Mouse (Mus musculus) CD8-positive naive resting alpha-beta T cell, adult 2 months (primary cell): ENCODE measurements around the gene Lrba.

Experiments
- DNase-seq, 2 experiments: peaks; one replicate each; pipeline ENCODE4 v3.0.0; 2022; ENCODE audit warnings: low read depth in 2 of 2, low spot score in 2 of 2

Lrba gene

DNA sequence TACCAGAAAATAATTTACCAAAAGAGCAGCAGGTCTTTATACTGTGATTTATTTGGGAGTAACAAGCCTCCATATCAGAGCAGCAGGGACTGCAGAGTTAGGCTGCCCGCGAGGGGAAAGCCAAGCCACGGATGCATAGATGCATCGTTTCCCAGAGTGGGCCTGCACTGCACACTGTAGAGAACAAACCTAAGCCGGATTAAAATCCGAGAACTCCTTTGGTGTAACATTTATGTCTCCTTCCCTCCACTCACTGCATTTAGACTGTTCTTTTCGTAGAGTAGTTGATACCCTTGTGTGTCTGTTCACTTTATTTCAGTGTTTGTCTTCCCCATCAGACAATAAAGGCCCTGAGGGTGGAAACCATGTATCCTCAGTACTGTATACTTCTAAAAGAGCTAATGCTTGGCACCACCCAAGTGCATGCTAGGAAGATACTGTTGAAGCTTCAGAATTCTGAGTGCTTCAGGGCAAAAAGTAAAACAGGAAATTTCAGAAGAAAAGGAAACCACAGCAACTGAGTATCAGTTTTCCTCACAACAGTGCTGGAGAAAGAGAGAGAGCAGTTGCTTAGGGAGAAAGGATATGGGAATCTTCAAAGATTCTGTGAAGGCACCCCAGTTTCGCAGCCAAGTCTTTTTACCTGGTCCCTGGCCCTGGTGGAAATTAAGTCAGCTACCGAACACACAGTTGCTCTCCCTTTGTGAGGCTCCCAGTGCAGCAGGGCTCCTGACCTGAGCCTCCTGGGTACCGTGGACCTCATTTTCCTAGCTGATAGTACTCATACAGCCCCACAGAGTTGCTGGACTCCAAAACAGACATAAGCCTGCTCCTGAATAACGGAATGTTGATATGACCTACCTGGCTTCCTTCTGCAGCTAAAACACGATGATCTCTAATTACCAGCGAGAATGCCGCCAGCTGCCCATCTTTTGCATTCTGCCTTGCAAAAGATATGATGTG lies 530.4 kb downstream of the Lrba start:
- no peak for DNase-seq

DNA sequence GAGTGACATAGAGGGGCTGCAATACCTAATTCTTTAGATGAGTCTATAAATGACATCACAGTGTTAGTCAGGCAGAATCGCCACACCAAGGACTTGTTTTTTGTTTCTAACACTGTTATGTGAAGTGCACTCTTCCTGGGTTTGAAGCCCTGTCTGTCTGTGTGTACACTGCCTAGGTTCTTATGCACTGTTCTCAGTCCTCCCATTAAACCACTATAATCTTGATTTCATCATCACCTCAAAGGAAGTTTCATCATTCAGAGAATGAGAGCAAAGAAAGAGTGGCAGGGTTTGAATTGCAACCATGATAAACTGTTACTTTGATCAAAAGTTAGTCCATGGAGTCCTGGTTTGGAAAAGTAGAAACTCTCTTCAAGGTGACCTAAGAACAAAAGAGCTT lies 532.1 kb downstream of the Lrba start:
- DNase-seq = no peak

DNA sequence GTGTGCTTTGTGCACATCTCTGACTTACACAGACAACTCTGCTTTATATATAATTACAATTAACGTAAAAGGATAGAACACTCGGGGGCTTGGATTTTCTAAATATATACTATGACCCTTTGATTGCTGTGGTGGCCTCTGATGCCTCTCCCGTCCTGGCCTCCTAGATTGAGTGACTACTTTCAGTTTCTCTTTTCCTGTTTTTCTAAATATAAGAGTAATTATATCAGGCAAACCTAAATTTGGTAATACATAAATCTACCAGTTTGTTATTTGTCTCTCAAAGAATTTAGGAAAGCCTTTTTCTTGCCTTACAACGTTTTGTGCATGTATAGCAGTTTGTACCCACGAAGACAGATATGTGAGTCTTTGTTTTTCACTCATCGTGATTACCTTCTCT lies 534.2 kb downstream of the Lrba start:
- no peak for DNase-seq

DNA sequence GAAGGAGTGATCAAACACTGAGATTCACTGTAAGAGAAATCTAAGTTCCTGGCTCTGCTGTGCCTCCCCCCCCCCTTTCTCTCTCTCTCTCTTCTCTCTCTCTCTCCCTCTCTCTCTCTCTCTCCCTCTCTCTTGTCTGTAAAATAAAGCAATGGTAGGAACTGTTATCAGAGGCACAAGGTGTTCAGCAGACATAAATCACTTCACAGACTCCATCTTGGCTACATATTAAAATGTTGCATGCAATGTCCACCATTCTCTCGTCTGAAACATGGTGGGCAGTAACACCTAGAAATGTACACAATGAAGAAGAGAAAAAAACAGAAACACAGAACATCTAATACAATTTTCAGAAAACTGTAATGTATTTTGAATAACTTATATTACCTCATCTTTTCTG lies 534.9 kb downstream of the Lrba start:
- DNase-seq = no peak

DNA sequence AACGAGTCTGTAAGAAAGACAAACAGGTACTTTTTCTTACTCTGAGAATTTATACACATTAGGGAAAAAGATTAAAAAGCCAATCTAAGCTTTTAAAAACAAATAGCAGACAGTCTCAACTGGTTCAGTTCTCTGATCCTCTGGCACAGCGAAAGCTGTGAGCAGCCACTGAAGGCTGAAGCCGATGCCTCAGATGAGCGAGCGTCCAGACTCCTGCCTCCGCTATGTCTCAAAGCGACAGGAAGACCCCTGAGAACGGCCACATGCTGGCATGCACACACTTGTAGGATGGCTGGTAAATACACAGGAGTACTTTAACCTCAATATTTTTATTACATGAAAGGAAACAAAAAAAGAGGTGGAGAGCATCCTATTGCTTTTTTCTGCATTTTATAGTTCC lies 535.4 kb downstream of the Lrba start:
- DNase-seq = no peak

DNA sequence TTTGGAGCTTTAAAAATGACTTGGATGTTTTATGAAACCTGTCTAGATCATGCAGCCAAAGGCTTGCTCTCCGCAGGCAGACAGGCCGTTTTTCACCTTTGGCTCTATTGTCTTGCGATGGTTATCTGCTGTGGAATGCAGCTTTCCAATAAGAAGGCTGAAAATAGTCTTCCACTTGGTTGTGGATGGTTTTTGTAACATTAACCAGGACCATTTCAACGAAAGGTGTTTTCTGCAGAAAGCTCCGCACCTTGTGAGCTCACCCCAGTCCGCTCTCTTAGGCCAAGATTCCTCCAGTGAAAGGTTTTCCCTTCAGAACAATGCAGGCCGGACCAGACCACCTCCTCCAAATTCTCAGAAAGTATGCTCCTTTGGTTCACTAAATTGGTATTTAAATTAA lies 536.0 kb downstream of the Lrba start:
- no peak for DNase-seq

DNA sequence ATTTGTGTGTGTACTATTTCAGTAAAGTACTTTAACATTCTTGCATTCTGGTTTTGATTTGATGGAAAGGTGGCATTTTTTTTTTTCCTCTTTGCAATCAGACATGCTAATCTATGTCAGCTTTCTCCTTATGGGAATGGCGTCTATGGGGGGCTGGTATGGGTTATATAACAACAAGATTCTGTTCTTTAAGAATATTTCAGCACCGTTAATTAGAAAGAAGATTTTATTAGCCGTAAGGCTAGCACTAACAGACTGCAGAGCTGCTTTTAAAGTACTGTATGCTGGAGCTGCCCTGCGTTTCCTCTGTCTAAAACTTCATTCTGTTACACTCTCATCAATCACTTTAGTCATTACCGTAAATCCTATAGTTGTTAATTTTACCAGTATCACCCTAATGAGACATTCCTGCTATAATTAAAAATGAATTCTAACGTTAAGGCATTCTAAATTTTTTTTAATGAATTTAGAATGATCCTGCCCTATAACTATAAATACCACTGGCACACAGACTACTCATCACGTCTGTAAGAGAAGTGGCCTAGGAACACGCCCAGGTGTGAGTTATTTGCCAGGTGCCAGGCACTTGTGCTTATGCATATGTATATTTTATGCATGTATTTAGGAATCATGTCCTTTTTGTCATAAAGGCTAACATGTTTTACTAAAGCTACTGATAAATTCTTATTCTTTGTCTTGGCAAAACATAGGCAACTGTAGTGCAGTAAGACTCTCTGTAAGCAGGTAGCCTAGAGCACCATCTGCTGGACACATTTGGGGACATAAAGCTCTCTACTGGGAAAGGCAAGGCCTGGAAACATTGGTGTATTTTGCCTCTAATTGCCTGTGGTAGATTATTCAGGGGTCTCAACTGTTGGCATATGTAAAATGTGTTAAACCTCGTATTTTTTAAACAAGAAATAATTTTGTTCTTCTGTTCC lies 536.9 kb downstream of the Lrba start:
- peak in 1 of 2 experiments; percentile 20 for DNase-seq

DNA sequence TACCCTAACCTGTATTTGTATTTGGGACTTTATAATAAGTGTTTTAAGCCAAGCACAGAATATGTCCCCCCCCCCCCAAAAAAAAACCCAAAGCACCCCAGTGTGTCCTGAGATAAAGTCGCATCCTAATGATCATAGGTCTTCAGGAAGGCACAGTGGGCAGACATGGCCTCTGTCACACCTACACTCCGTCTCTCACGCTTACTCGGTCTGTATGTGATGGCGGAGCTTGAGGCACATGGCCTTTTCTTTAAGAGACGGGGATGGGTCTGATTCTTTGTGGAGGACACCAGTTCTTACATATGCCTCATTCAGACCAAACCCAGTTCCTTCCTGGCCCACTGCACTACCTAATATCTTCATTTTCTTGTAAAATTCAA lies 537.5 kb downstream of the Lrba start:
- no peak for DNase-seq

DNA sequence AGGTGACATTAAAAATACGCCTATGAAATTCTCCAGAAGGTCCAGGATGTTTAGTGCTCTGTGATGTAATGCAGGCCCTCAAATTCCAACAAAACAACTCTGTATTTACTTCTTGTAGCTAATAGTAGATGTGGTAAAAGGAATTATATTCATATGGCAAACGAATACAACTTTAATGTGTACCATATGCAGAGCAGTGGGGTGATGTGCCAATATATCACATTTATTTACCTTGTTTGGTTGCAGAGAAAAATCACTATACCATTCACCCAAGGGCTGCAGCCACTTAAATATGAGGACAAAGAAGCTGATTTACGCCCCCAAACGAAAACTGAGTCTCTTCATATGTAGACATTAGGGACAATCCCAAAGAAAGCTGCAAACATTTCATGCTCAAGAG lies 538.0 kb downstream of the Lrba start:
- no peak for DNase-seq

DNA sequence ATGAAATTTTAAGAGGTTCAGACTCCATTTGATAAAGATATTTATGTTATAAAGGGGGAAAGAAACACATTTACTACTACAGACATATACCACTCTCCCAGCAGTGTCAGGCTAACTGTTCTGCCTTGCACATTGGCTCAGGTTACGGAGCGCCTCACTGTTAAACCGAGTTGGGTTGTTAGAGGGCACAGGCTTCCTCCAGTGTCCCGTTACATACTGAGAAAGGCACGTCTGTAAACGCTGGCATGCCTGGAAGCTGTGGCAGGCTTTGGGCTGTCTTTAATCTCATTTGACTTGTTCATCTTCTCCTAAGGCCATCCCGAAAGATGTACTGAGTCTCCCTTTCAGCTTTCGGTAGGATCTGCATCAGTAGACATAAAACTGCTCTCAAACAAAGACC lies 544.1 kb downstream of the Lrba start:
- DNase-seq = no peak

DNA sequence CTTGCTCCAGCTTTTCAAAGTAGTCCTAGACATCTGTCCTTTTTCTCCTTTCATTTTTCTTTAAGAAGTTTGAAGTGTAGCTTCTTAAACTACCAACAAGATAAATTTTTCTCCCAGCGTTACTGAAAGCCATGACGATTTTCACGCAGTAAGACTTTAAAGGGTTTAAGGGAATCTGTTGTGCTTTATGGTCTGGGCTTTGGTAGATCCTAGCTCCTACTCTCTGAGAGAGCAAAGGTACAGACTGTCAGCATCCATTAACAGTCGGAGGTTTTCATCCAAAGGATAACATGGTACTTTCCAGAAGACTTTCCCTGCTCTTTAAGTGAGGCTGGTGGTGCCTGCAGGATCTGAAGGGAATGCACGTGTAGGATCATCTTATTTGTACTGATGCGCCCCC lies 544.5 kb downstream of the Lrba start:
- DNase-seq = no peak

DNA sequence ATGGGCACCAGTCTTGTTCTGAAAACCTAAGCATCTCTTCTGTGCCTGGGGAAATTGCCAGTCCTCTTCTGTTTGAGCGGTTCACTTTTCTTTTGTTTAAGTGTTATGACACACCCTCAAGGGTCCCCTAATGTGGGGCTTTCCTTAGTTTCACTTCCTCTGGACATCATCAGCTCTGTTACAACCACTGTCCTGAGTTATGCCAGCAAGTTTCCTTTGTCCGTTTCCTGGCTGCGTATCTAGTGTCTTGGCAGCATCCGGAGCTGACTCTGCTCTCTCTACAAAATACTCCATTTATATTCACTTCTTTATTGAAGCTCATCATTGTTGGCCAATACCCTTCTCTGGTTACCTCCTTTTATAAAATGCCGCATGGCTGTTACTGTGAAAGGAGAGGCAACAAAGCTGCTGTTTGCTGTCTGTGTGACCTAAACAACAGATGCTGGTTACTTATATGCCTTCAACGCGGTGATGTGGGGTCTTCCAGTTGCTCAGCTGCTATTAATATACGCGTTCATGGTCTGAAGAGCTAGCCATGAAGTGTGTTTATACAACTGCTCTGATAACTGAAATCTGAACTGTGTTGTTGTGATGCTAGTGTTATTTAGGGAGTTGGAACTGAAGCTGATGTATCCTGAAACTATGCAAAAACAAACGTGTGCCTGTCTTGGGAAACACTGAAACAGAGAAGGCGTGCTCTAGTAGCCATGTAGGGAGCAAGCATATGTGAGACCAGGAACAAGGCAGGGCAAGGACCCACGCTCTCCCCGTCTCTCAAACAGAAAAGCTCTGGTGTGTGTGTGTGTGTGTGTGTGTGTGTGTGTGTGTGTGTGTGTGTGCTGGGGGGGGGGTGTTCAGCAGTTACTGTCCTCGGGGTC lies 550.3 kb downstream of the Lrba start:
- DNase-seq = no peak

DNA sequence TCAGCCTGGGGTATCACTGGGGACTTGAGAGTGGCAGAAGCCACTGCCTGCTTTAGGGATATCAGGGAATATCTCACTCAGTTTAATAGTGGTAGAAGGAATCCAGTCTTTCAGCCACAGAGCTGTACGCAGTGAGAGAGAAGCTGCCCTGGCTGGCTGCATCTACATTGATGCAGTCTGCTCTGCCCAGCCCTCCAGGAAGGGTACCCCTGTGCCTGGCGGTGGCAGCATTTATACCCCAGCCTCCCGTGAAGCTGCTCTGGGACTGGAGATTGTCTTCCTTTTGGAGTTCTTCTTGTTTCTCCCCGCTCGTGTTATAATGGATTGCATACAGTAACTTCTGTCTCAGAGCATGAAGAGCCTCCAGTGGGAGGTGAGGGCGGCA lies 551.0 kb downstream of the Lrba start:
- no peak for DNase-seq

DNA sequence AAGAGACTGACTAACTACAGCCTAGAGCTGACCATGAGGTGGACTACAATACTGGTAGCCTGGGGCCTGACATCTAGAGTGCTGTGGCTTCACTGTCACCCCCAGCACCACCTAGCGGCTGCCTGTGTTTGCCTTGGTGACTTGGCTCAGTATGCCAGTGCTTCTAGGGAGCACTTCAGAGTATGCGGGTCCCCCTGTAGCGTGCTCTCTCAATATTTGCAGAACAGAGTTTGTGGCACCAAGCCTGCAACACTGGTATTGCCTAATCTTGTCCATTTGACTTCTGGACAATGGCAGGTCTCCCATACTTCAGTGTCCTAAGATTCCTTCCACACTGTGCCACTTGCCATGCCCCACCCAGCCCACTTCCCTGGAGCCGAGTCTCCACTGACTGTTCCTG lies 555.2 kb downstream of the Lrba start:
- no peak for DNase-seq

DNA sequence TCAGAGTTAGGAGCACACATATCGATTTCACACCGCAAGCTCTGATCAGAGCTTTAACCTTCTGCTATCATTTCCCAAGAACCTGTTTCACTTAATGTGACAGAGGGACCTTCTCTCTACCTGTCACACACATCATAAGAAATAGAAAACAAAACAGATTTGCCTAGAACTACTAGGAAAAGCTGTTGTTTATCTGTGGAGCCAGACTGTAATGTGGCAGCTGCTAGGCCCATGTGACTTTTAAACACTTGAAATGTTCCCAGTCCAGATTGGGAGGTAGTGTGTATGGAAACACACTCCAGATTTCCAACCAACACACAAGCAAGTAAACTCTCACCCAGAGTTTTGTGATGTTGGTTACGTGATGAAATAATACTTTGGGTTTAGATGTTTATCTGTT lies 559.6 kb downstream of the Lrba start:
- no peak for DNase-seq

DNA sequence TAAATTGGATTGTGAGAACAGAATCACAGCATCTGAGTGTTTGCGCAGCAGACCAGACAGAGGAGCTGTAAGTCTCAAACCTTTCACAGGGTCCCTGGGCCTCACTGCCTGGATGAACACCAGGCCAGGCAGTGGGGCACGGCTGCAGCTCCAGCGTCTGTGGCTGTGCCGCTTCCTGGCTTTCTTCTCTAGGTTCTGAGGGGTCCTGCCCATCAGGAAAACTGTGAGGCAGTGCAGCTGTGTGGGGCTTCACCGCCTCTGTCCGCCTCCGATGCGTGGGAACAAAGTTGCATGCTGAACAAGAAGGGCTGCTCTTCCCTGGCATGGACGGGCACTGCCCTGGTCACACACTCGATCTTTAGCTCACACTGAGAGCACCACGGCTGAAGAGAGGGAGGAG lies 560.5 kb downstream of the Lrba start:
- no peak for DNase-seq

DNA sequence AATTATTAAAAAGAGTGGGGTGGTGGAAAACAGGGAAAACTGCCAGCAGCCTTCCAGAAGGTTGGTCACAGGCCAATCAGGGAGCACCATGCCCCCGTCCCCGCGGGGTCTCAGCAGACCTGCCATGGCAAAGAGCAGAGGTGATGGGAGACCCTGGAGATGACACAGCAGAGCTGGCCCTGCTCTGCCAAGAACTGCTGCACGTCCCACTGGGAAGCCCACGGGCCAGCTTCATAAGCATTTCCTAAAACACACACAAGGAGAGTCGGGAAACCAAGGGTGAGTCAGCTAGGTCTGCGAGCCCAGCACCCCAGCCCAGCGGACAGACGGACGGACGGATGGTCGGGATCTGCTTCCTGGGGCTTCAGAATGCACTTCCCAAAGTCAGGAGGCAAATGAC lies 561.8 kb downstream of the Lrba start:
- no peak for DNase-seq

DNA sequence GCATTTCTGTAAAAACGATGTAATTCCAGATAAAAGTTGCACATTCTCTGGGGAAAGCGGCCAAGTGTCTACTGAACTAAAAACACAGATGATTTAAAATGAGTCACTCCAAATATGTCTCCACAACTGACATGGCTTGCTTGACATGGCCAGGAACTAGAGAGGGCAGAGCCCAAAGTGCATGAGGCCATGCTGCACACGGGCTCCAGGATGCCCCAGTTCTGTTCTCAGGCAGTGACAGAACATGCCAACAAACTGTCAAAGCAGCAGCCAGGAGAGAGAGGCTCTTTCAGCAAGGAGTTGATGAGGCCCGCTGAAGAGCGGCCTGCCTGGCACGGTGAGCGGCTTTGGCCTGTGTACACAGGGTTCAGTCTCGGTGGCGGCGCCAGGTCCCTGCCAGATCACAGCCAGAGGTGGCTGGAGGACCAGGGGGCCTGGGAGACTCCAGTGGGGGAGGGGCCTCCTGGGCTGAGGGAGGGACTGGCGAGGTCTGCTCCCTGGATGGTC lies 562.4 kb downstream of the Lrba start:
- DNase-seq = no peak

DNA sequence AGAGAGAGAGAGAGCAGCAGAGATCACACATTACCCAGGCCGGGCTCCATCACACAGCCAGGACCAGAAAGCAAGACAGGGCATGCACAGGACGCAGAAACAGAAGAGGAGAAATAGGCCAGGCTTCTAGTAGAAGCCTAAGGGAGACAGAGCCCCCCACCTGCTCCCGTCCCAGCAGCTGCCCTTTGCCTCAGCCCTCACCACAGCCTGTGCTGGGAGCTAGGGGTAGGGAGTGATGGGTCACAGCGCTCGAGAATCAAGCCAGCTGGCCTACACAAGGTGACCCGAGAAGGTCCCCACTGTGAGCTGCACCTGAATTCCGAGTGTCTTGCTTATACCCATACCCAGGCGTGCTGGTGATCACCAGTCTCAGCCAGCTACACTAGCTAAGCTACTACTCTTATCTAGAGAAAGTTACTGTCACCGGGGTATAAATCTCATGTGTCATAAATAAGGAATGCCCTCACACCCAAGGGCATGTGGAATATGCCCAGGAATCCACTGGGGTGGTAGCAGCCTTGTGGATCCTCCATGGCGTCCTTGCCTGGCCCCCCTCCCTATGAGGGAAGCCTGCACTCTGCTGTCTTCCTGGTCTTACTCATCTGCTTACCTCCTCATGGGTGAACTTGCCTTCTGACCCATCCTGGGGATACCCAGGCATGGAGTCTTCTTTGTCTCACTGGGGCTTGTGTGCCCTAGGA lies 563.1 kb downstream of the Lrba start:
- no peak for DNase-seq

DNA sequence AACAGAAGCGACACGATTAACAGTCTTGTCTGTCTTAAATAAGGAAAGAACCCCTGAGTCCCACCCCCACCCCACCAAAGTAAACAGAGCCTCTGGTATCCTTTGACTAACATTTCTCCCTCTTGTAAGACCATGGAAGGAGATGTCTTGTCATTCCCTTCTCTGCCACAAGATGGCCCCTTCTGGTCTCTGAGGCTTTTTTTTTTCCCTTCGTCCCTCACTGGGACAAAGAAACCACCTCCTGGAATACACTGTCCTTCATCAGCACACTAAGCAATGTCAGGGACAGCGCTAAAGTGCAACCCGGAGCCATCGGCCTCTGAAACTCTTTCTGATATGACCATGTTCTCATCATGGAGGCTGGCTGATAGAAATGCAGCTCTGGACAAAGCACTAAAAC lies 564.2 kb downstream of the Lrba start:
- DNase-seq = peak in 1 of 2 experiments; percentile 20
